Mouse (Mus musculus) kidney, embryonic 15.5 days (tissue): ENCODE measurements around the gene Dohh. TPM values are rescaled to one million over a fixed set of nuclear protein-coding genes. Genes with fewer than 3 reads are reported as not detected.

Experiments
- ATAC-seq: fragments of 200-750 bp; cut with Nextera tagmentation; replicated peaks from 2 replicates; pipeline ENCODE4 v1.8.0; 2017; ENCODE audit warnings: moderate TSS enrichment; ENCODE audit not compliant: low FRiP score
- H3K27ac ChIP-seq: fragments of 300-500 bp; sonication (generic); 2 replicates; pipeline ENCODE4 v1.5.1; 2015; ENCODE audit warnings: mild to moderate bottlenecking, inconsistent platforms
- H3K27me3 ChIP-seq: fragments of 300-500 bp; sonication (generic); 2 replicates; pipeline ENCODE4 v1.6.1; 2015; ENCODE audit warnings: inconsistent platforms
- H3K36me3 ChIP-seq: fragments of 300-500 bp; sonication (generic); 2 replicates; pipeline ENCODE4 v1.6.1; 2015; ENCODE audit warnings: inconsistent platforms
- H3K4me1 ChIP-seq: fragments of 300-500 bp; sonication (generic); 2 replicates; pipeline ENCODE4 v1.6.1; 2015; ENCODE audit warnings: inconsistent platforms
- H3K4me2 ChIP-seq: fragments of 300-500 bp; sonication (generic); 2 replicates; pipeline ENCODE4 v1.6.1; 2015; ENCODE audit warnings: moderate library complexity, mild to moderate bottlenecking, inconsistent platforms
- H3K4me3 ChIP-seq: fragments of 300-500 bp; sonication (generic); replicated peaks from 2 replicates; pipeline ENCODE4 v1.5.1; 2015; ENCODE audit warnings: mild to moderate bottlenecking, inconsistent platforms
- H3K9ac ChIP-seq: fragments of 300-500 bp; sonication (generic); 2 replicates; pipeline ENCODE4 v1.6.1; 2015; ENCODE audit warnings: mild to moderate bottlenecking, inconsistent platforms
- H3K9me3 ChIP-seq: fragments of 300-500 bp; sonication (generic); replicated peaks from 2 replicates; pipeline ENCODE4 v1.6.1; 2016; ENCODE audit warnings: inconsistent platforms
- WGBS: fragments of 180-500 bp; shearing (Covaris S2); methylation state at CpG from one replicate; pipeline ENCODE4 v1.1.7; 2015; ENCODE audit warnings: mixed read lengths; 5-methylcytosine and 5-hydroxymethylcytosine counted together
- microRNA-seq: library from miRNA; unstranded; fragments of <30 nt; microRNA quantifications from one replicate; pipeline ENCODE4, GENCODE M21; 2016
- polyA plus RNA-seq: library from polyadenylated mRNA; unstranded; fragments of >200 nt; fragmentation: Nextera tagmentation; extraction: Ambion mirVana; gene quantifications from 2 replicates; pipeline ENCODE4 v1.2.1, GENCODE M21; 2015

The Dohh gene
- polyA plus RNA-seq, 1 experiment from 2014 or later = 82.2 TPM

DNA sequence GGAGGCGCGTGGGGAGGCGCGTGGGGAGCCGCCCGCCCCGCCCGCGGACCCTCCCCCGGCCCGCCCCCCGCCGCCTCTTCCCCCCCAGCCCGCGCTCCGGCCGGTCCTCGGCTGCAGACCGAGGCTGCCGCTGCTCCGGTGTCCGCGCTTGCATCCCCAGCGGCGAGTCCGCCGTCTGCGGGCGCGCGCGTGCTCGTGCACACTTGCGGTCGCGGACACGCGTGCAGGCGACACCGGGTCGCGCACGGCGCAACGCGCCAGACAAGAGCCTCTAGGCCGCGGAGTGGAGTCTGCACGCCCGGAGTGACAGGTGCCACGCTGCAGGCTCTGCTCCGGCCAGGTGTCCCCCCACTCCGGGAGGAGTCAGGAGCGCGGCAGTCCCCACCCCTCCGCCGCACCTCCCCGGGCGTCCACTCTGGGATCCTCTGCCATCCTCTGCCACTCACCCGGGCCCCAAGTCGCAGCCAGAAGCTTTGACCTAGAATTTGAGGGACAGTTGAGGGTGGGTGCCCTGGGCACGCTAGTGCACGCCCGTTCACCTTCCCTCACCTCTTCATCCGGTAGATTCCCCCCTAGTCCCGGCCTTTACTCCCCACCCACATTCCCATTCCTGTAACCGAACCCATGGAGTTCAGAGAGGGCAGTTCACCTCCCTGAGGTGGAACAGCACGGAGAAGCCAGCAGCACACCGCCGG is 46.8 kb downstream of the Dohh start:
- H3K27ac ChIP-seq = peak overlapping the region; percentile 97
- WGBS = 1% methylated on average over 46 of the region's 70 CpGs
- peak overlapping the region; percentile 78 for H3K9ac ChIP-seq
- ATAC-seq = no peak
- no peaks in the 10 kb centered on the region for H3K27me3 ChIP-seq
- no peaks in the 10 kb centered on the region for H3K9me3 ChIP-seq
- H3K36me3 ChIP-seq = no peaks in the 10 kb centered on the region
- peak overlapping the region; percentile 84 for H3K4me3 ChIP-seq
- H3K4me1 ChIP-seq = peaks cover 59% of the 10 kb centered on the region
- peak overlapping the region; percentile 97 for H3K4me2 ChIP-seq

- Histone ChIP-seq H3K4me3 (peak overlapping the region; percentile 84), H3K4me2 (peak overlapping the region; percentile 97), H3K4me1 (peaks cover 53% of the 10 kb centered on the region), H3K9me3 (no peaks in the 10 kb centered on the region), H3K27me3 (no peaks in the 10 kb centered on the region), H3K27ac (peak overlapping the region; percentile 97), H3K9ac (0 out of 2 replicates have a peak overlapping the region, but pooled peaks have one; percentile 78), H3K36me3 (no peaks in the 10 kb centered on the region)
- no peak for ATAC-seq
- whole genome bisulfite sequencing = 20% methylated on average over 15 of the region's 15 CpGs
Measured at GRCm38 (mm10) chr10:81431526-81432168, 47.4 kb downstream of the Dohh start.

GRCm38 (mm10) chr10:81432169-81432867 is 48.1 kb downstream of the Dohh start:
- Histone ChIP-seq H3K27me3 (no peaks in the 10 kb centered on the region), H3K36me3 (no peaks in the 10 kb centered on the region), H3K4me1 (peaks cover 47% of the 10 kb centered on the region), H3K9ac (no peak overlapping the region), H3K4me2 (peak overlapping the region; percentile 61), H3K27ac (peak overlapping the region; percentile 58; the same call in 1 of the 2 replicates), H3K4me3 (peak overlapping the region; percentile 36), H3K9me3 (no peaks in the 10 kb centered on the region)
- ATAC-seq = no peak
- 58% methylated on average over 21 of the region's 21 CpGs for WGBS

DNA sequence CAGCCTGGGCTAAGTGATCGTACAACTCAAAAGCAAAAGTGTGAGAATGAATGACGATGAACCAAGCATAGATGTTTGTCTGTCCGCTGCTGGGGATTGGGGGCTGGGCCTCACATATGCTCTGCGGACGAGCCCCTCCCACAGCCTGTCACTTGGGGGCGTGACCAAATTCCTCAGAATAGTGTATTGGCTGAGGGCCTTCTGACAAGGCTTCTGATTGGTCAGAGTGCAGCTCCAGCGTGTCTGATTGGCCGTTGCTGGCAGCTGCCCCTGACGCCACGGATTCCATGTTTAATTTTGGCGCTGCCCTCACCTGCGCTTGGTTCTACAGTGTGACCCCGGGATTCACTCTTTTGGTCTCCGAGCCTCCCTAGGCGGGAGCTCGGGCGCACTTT is 48.6 kb downstream of the Dohh start:
- WGBS = 4% methylated on average over 17 of the region's 17 CpGs
- Histone ChIP-seq H3K27ac (0 out of 2 replicates have a peak overlapping the region, but pooled peaks have one; percentile 58), H3K4me3 (peak overlapping the region; percentile 36)

GRCm38 (mm10) chr10:81433541-81434289 is 49.5 kb downstream of the Dohh start:
- Histone ChIP-seq H3K36me3 (no peaks in the 10 kb centered on the region), H3K4me3 (no peak overlapping the region), H3K27ac (no peak overlapping the region), H3K9ac (no peak overlapping the region), H3K27me3 (no peaks in the 10 kb centered on the region), H3K9me3 (no peaks in the 10 kb centered on the region), H3K4me1 (peaks cover 44% of the 10 kb centered on the region), H3K4me2 (peak overlapping the region; percentile 61)
- WGBS = 72% methylated on average over 26 of the region's 26 CpGs
- ATAC-seq = no peak

More for the DNA sequence above, 48.6 kb downstream of the Dohh start:
- no peaks in the 10 kb centered on the region for H3K36me3 ChIP-seq
- peak overlapping the region; percentile 61 for H3K4me2 ChIP-seq
- no peaks in the 10 kb centered on the region for H3K9me3 ChIP-seq
- H3K9ac ChIP-seq = 0 out of 2 replicates have a peak overlapping the region, but pooled peaks have one; percentile 24
- peaks cover 44% of the 10 kb centered on the region for H3K4me1 ChIP-seq
- peak; percentile 82 for ATAC-seq
- H3K27me3 ChIP-seq = no peaks in the 10 kb centered on the region

DNA sequence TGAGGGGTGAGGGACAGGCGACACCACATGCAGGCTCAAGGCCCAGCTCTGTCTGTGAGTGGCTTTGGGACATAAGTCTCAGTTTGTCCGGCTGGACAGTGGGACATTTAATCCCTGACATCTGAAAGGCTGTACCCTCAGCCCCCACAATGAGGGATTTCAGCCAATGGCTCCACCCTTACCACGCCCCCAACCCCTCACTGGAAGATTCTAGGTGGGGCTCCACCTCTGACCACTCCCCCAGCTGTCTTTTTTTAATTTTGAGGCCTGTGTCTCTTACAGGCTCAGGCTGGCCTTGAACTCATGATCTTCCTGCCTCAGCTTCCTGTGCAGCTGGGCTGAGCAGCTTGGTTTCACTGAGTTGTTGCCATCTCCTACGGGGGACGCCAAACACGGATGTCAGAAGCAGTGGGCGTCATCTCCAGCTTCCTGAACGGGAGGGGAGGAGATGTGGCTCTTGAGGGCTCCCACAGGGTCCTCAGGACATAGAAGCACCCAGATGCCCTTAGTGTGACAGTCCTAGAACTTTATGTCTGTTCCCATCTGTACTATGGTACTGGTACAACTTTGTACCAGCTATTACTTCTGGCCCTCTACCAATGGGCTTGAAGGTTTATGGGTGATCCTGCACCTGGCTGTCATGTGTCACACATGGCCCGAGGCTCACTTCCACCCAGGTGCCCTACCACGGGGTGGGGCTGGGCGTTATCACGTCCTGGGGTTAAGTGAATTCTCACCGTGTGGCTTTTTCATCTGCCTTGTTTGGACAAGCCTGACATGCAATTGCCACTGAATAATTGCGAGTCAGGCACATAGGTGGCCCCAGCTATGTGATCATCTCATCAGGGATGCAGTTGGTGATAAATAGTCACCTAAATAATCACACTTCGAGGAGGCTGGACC is 50.4 kb downstream of the Dohh start:
- ATAC-seq = no peak
- H3K36me3 ChIP-seq = no peaks in the 10 kb centered on the region
- no peak overlapping the region for H3K9ac ChIP-seq
- 58% methylated on average over 15 of the region's 15 CpGs for WGBS
- no peaks in the 10 kb centered on the region for H3K9me3 ChIP-seq
- peaks cover 37% of the 10 kb centered on the region for H3K4me1 ChIP-seq
- no peak overlapping the region for H3K4me2 ChIP-seq
- H3K27me3 ChIP-seq = no peaks in the 10 kb centered on the region
- H3K27ac ChIP-seq = no peak overlapping the region
- no peak overlapping the region for H3K4me3 ChIP-seq

DNA sequence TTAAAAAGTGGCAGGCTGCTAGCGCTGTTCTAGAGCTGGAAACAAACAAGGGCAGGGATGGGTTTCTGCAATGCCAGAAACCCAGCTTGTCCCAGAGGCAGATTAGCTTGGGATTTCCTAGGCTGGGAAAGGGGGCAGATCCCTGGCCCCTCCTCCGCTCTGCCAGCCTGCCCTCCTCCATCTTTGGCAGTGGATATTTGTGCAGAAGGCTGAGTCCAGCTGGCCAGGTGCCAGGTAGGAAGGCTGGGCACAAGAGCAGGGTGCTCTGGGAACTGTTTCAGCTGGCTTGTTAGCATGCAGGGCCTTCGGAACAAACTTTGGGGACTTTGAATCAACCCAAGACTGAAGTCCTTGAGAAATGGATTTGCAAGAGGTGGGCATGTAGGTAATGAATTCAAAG is 51.2 kb downstream of the Dohh start:
- H3K36me3 ChIP-seq = no peaks in the 10 kb centered on the region
- H3K9me3 ChIP-seq = no peaks in the 10 kb centered on the region
- H3K27ac ChIP-seq = no peak overlapping the region
- no peak overlapping the region for H3K4me2 ChIP-seq
- H3K4me1 ChIP-seq = peaks cover 34% of the 10 kb centered on the region
- ATAC-seq = no peak
- 77% methylated on average over 3 of the region's 3 CpGs for WGBS
- H3K27me3 ChIP-seq = no peaks in the 10 kb centered on the region; the same call in 1 of the 2 replicates
- H3K9ac ChIP-seq = no peak overlapping the region
- H3K4me3 ChIP-seq = no peak overlapping the region

Small RNA genes within 50 kb of the gene (microRNA-seq; reads per million reads assigned to microRNA genes)
- gene Mir1191b = 0.59 reads per million
- gene Mir6913 = not detected

Other genes starting within 250 kb of the Dohh start
- 25.6 and 26.6 TPM in 2 replicates for gene Zbtb7a, start 249.2 kb upstream of the Dohh start, polyA plus RNA-seq
- 48.6 and 51.2 TPM in 2 replicates for gene Pias4, start 216.5 kb upstream of the Dohh start, polyA plus RNA-seq
- 563 and 597 TPM in 2 replicates for gene Eef2, start 207.8 kb upstream of the Dohh start, polyA plus RNA-seq
- gene Dapk3, start 201.4 kb upstream of the Dohh start, polyA plus RNA-seq = 41.0 and 47.9 TPM in 2 replicates
- gene 4930442H23Rik, start 200.6 kb upstream of the Dohh start, polyA plus RNA-seq = not detected in 2 replicates
- gene Nmrk2, start 182.4 kb upstream of the Dohh start, polyA plus RNA-seq = 0.18 TPM in 1 of 2 replicates, not detected in the other
- gene Atcay, start 153.6 kb upstream of the Dohh start, polyA plus RNA-seq = 0.28 and 0.51 TPM in 2 replicates
- gene Zfr2, start 151.3 kb upstream of the Dohh start, polyA plus RNA-seq = 6.8 and 7.3 TPM in 2 replicates
- gene Matk, start 131.5 kb upstream of the Dohh start, polyA plus RNA-seq = 5.8 and 6.8 TPM in 2 replicates
- gene Mrpl54, start 117.5 kb upstream of the Dohh start, polyA plus RNA-seq = 230 and 244 TPM in 2 replicates
- gene Apba3, start 117.5 kb upstream of the Dohh start, polyA plus RNA-seq = 59.7 and 63.4 TPM in 2 replicates
- 15.9 and 18.1 TPM in 2 replicates for gene Tjp3, start 92.8 kb upstream of the Dohh start, polyA plus RNA-seq
- gene Pip5k1c, start 91.5 kb upstream of the Dohh start, polyA plus RNA-seq = 51.0 and 61.3 TPM in 2 replicates
- 38.8 and 44.2 TPM in 2 replicates for gene Cactin, start 63.3 kb upstream of the Dohh start, polyA plus RNA-seq
- 14.4 and 18.3 TPM in 2 replicates for gene Tbxa2r, start 55.7 kb upstream of the Dohh start, polyA plus RNA-seq
- gene Gipc3, start 41.2 kb upstream of the Dohh start, polyA plus RNA-seq = 0.08 TPM in 1 of 2 replicates, not detected in the other
- gene Hmg20b, start 33.9 kb upstream of the Dohh start, polyA plus RNA-seq = 87.0 and 94.6 TPM in 2 replicates
- gene Mfsd12, start 26.9 kb upstream of the Dohh start, polyA plus RNA-seq = 10.3 and 11.5 TPM in 2 replicates
- gene 4930404N11Rik, start 18.6 kb upstream of the Dohh start, polyA plus RNA-seq = 0.62 and 1.6 TPM in 2 replicates
- 105 and 114 TPM in 2 replicates for gene Fzr1, start 5.9 kb upstream of the Dohh start, polyA plus RNA-seq
- gene Gm48551, start within 50 bp of the Dohh start, polyA plus RNA-seq = 2.5 and 4.1 TPM in 2 replicates
- 1.6 and 2.1 TPM in 2 replicates for gene Gm48552, start 4.6 kb downstream of the Dohh start, polyA plus RNA-seq
- gene Smim24, start 8.6 kb downstream of the Dohh start, polyA plus RNA-seq = 26.0 and 29.4 TPM in 2 replicates
- gene Nfic, start 71.2 kb downstream of the Dohh start, polyA plus RNA-seq = 67.9 and 84.5 TPM in 2 replicates
- 0.50 and 0.82 TPM in 2 replicates for gene Celf5, start 98.3 kb downstream of the Dohh start, polyA plus RNA-seq
- 85.7 and 93.5 TPM in 2 replicates for gene Ncln, start 112.0 kb downstream of the Dohh start, polyA plus RNA-seq
- gene S1pr4, start 115.7 kb downstream of the Dohh start, polyA plus RNA-seq = 1.2 and 1.4 TPM in 2 replicates
- gene Gna15, start 139.8 kb downstream of the Dohh start, polyA plus RNA-seq = 0.89 and 1.00 TPM in 2 replicates
- 79.0 and 88.6 TPM in 2 replicates for gene Gna11, start 160.8 kb downstream of the Dohh start, polyA plus RNA-seq
- 535 and 630 TPM in 2 replicates for gene Aes, start 175.1 kb downstream of the Dohh start, polyA plus RNA-seq
- 39.3 and 45.6 TPM in 2 replicates for gene Tle2, start 190.1 kb downstream of the Dohh start, polyA plus RNA-seq
- gene Tle6, start 216.6 kb downstream of the Dohh start, polyA plus RNA-seq = 15.6 and 16.8 TPM in 2 replicates
- 0.62 and 0.84 TPM in 2 replicates for gene BC025920, start 221.8 kb downstream of the Dohh start, polyA plus RNA-seq
- gene Sirt6, start 243.4 kb downstream of the Dohh start, polyA plus RNA-seq = 40.0 and 42.8 TPM in 2 replicates
- gene Ankrd24, start 244.1 kb downstream of the Dohh start, polyA plus RNA-seq = 15.2 and 17.3 TPM in 2 replicates